Mouse (Mus musculus) thymus, adult 2 months (tissue): Measurements from ENCODE around the gene Dhx37. TPM values are rescaled to one million over a fixed set of nuclear protein-coding genes. Genes with fewer than 3 reads are reported as not detected.

Experiments used
- DNase-seq: peaks from one replicate; pipeline ENCODE4 v3.0.0; 2021
- H3K27ac ChIP-seq: fragments of 200-500 bp; 2 replicates; pipeline ENCODE4 v1.5.1; 2012; ENCODE audit warnings: low read length, control low read depth; ENCODE audit not compliant: control insufficient read depth, insufficient read depth
- H3K27me3 ChIP-seq: fragments of 200-500 bp; 2 replicates; pipeline ENCODE4 v1.6.1; 2012; ENCODE audit warnings: mild to moderate bottlenecking, low read length, moderate library complexity, mixed read lengths; ENCODE audit not compliant: control insufficient read depth, insufficient read depth
- H3K36me3 ChIP-seq: fragments of 200-500 bp; 2 replicates; pipeline ENCODE4 v1.6.1; 2012; ENCODE audit warnings: mild to moderate bottlenecking, low read length, moderate library complexity; ENCODE audit not compliant: control insufficient read depth, insufficient read depth
- H3K4me1 ChIP-seq: fragments of 200-500 bp; replicated peaks from 2 replicates; pipeline ENCODE4 v1.6.1; 2012; ENCODE audit warnings: low read length; ENCODE audit not compliant: control insufficient read depth, insufficient read depth
- H3K4me3 ChIP-seq: fragments of 200-500 bp; 2 replicates; pipeline ENCODE4 v1.5.1; 2012; ENCODE audit warnings: mild to moderate bottlenecking, low read length, control low read depth, moderate library complexity; ENCODE audit not compliant: control insufficient read depth, insufficient read depth
- CTCF ChIP-seq: fragments of 200-500 bp; IDR thresholded peaks from 2 replicates; pipeline ENCODE4 v1.5.1; 2012; ENCODE audit warnings: mild to moderate bottlenecking, control low read depth, low read length, moderate library complexity, borderline replicate concordance; ENCODE audit not compliant: control insufficient read depth, poor library complexity, insufficient read depth; ENCODE audit errors: extremely low read depth
- POLR2A ChIP-seq: fragments of 200-500 bp; IDR thresholded peaks from 2 replicates; pipeline ENCODE4 v1.6.1; 2012; ENCODE audit warnings: mild to moderate bottlenecking, low read length, control low read depth, moderate library complexity; ENCODE audit not compliant: control insufficient read depth, poor library complexity, insufficient read depth; ENCODE audit errors: extremely low read depth
- WGBS: fragments of 180-500 bp; shearing (Covaris S2); methylation state at CpG from one replicate; pipeline ENCODE4 v1.1.7; 2018; 5-methylcytosine and 5-hydroxymethylcytosine counted together
- polyA plus RNA-seq: library from polyadenylated mRNA; depleted of rRNA; stranded (reverse); fragments of >200 nt; gene quantifications from 2 replicates; pipeline ENCODE4 v1.2.3, GENCODE M21; 2012

The Dhx37 gene
- polyA plus RNA-seq, 1 experiment: 32.4 TPM

GRCm38 (mm10) chr5:125467261-125467660 is 33.3 kb upstream of the Dhx37 start:
- no peak for DNase-seq
- Histone ChIP-seq H3K4me1 (peaks cover 2% of the 10 kb centered on the region), H3K27ac (no peak overlapping the region), H3K4me3 (no peak overlapping the region), H3K36me3 (no peaks in the 10 kb centered on the region), H3K27me3 (no peaks in the 10 kb centered on the region)
- no peak for TF ChIP-seq CTCF
- no peak for TF ChIP-seq POLR2A
- 94% methylated on average over 14 of the region's 14 CpGs for WGBS

- no peaks in the 10 kb centered on the region for H3K27me3 ChIP-seq
- DNase-seq: no peak
- TF ChIP-seq POLR2A (no peak), CTCF (no peak)
- WGBS: 94% methylated on average over 5 of the region's 5 CpGs
- H3K36me3 ChIP-seq: no peaks in the 10 kb centered on the region
- H3K4me3 ChIP-seq: no peak overlapping the region
- peaks cover 4% of the 10 kb centered on the region for H3K4me1 ChIP-seq
- H3K27ac ChIP-seq: no peak overlapping the region
Observed at GRCm38 (mm10) chr5:125466483-125466882, 32.6 kb upstream of the Dhx37 start.

- Histone ChIP-seq H3K27me3 (no peaks in the 10 kb centered on the region), H3K4me3 (no peak overlapping the region), H3K36me3 (no peaks in the 10 kb centered on the region), H3K4me1 (peaks cover 4% of the 10 kb centered on the region), H3K27ac (no peak overlapping the region)
- WGBS: under 1% methylated on average over 25 of the region's 25 CpGs
- TF ChIP-seq CTCF (peak; percentile 61; the same call in 1 of the 2 replicates), POLR2A (peak; percentile 42)
- DNase-seq: peak; percentile 94
Observed at GRCm38 (mm10) chr5:125465701-125466106, 31.8 kb upstream of the Dhx37 start.

- 36% methylated on average over 7 of the region's 7 CpGs for WGBS
- Histone ChIP-seq H3K27ac (no peak overlapping the region), H3K4me3 (no peak overlapping the region), H3K27me3 (no peaks in the 10 kb centered on the region), H3K36me3 (no peaks in the 10 kb centered on the region), H3K4me1 (peaks cover 4% of the 10 kb centered on the region)
- TF ChIP-seq POLR2A (no peak), CTCF (no peak)
- DNase-seq: no peak
Observed at GRCm38 (mm10) chr5:125465192-125465591, 31.3 kb upstream of the Dhx37 start.

GRCm38 (mm10) chr5:125461868-125462445 is 28.0 kb upstream of the Dhx37 start:
- 6% methylated on average over 10 of the region's 10 CpGs for WGBS
- Histone ChIP-seq H3K4me3 (no peak overlapping the region), H3K27me3 (no peaks in the 10 kb centered on the region), H3K36me3 (no peaks in the 10 kb centered on the region), H3K27ac (no peak overlapping the region), H3K4me1 (peaks cover 15% of the 10 kb centered on the region)
- no peak for TF ChIP-seq POLR2A
- TF ChIP-seq CTCF: peak; percentile 76; the same call in 1 of the 2 replicates
- peak; percentile 77 for DNase-seq

GRCm38 (mm10) chr5:125460574-125460973 is 26.7 kb upstream of the Dhx37 start:
- TF ChIP-seq POLR2A (no peak), CTCF (no peak)
- DNase-seq: no peak
- Histone ChIP-seq H3K27ac (no peak overlapping the region), H3K4me3 (no peak overlapping the region), H3K27me3 (no peaks in the 10 kb centered on the region), H3K36me3 (no peaks in the 10 kb centered on the region), H3K4me1 (peaks cover 15% of the 10 kb centered on the region)
- WGBS: 82% methylated on average over 3 of the region's 3 CpGs
